Mouse (Mus musculus) limb, embryonic 11.5 days (tissue): Measurements from ENCODE around the gene Chac1. TPM values are rescaled to one million over a fixed set of nuclear protein-coding genes. Genes with fewer than 3 reads are reported as not detected.

Experiments
- ATAC-seq: fragments of 200-750 bp; cut with Nextera tagmentation; 2 replicates; pipeline ENCODE4 v1.8.0; 2017; ENCODE audit warnings: low read depth; ENCODE audit not compliant: insufficient number of reproducible peaks, low FRiP score, low TSS enrichment
- DNase-seq: peaks from one replicate; pipeline ENCODE4 v3.0.0-alpha.2; 2015; ENCODE audit warnings: low spot score
- H3K27ac ChIP-seq: fragments of 300-500 bp; sonication (generic); replicated peaks from 2 replicates; pipeline ENCODE4 v1.5.1; 2014; ENCODE audit warnings: low read depth, mild to moderate bottlenecking, low read length
- H3K27me3 ChIP-seq: fragments of 300-500 bp; sonication (generic); 2 replicates; pipeline ENCODE4 v1.6.1; 2014; ENCODE audit warnings: mild to moderate bottlenecking, low read length, mixed read lengths; ENCODE audit not compliant: control insufficient read depth, insufficient read depth
- H3K36me3 ChIP-seq: fragments of 300-500 bp; sonication (generic); 2 replicates; pipeline ENCODE4 v1.6.1; 2014; ENCODE audit warnings: mild to moderate bottlenecking, low read length, moderate library complexity, mixed read lengths; ENCODE audit not compliant: control insufficient read depth, insufficient read depth
- H3K4me1 ChIP-seq: fragments of 300-500 bp; sonication (generic); 2 replicates; pipeline ENCODE4 v1.6.1; 2014; ENCODE audit warnings: low read length, mixed read lengths; ENCODE audit not compliant: control insufficient read depth, insufficient read depth
- H3K4me2 ChIP-seq: fragments of 300-500 bp; sonication (generic); 2 replicates; pipeline ENCODE4 v1.6.1; 2014; ENCODE audit warnings: low read depth, mild to moderate bottlenecking, moderate library complexity; ENCODE audit not compliant: severe bottlenecking
- H3K4me3 ChIP-seq: fragments of 300-500 bp; sonication (generic); 2 replicates; pipeline ENCODE4 v1.5.1; 2014; ENCODE audit warnings: low read depth, low read length
- H3K9ac ChIP-seq: fragments of 300-500 bp; sonication (generic); 2 replicates; pipeline ENCODE4 v1.6.1; 2014; ENCODE audit warnings: mild to moderate bottlenecking, low read length
- H3K9me3 ChIP-seq: fragments of 300-500 bp; sonication (generic); 2 replicates; pipeline ENCODE4 v1.6.1; 2016; ENCODE audit warnings: low read length; ENCODE audit not compliant: control insufficient read depth
- WGBS: fragments of 180-500 bp; shearing (Covaris S2); extraction: QIAGEN DNeasy Blood & Tissue Kit; methylation state at CpG from one replicate; pipeline ENCODE4 v1.1.7; 2014; 5-methylcytosine and 5-hydroxymethylcytosine counted together
- polyA plus RNA-seq: library from polyadenylated mRNA; unstranded; fragments of >200 nt; fragmentation: Nextera tagmentation; extraction: Ambion mirVana; gene quantifications from 2 replicates; pipeline ENCODE4 v1.2.1, GENCODE M21; 2014

Chac1 gene
- polyA plus RNA-seq, 1 experiment from 2014 or later: 0.69 TPM

- H3K9ac ChIP-seq: no peak overlapping the region
- H3K27me3 ChIP-seq: peaks cover 20% of the 10 kb centered on the region
- H3K4me1 ChIP-seq: no peaks in the 10 kb centered on the region
- DNase-seq: no peak
- no peak overlapping the region for H3K4me3 ChIP-seq
- no peaks in the 10 kb centered on the region for H3K36me3 ChIP-seq
- H3K27ac ChIP-seq: no peak overlapping the region
- ATAC-seq: no peak
- 69% methylated on average over 7 of the region's 7 CpGs for WGBS
- H3K4me2 ChIP-seq: no peak overlapping the region
- H3K9me3 ChIP-seq: no peaks in the 10 kb centered on the region
Observed at GRCm38 (mm10) chr2:119334964-119335525, 16.0 kb upstream of the Chac1 start.

GRCm38 (mm10) chr2:119335535-119335934 lies 15.5 kb upstream of the Chac1 start:
- H3K9ac ChIP-seq: no peak overlapping the region
- no peak overlapping the region for H3K4me3 ChIP-seq
- peaks cover 16% of the 10 kb centered on the region for H3K27me3 ChIP-seq
- no peak overlapping the region for H3K27ac ChIP-seq
- H3K36me3 ChIP-seq: no peaks in the 10 kb centered on the region
- no peaks in the 10 kb centered on the region for H3K9me3 ChIP-seq
- no peak overlapping the region for H3K4me2 ChIP-seq
- ATAC-seq: no peak
- DNase-seq: no peak
- H3K4me1 ChIP-seq: no peaks in the 10 kb centered on the region
- 91% methylated on average over 1 of the region's 1 CpGs for WGBS

- no peaks in the 10 kb centered on the region for H3K9me3 ChIP-seq
- H3K27ac ChIP-seq: no peak overlapping the region
- H3K4me1 ChIP-seq: no peaks in the 10 kb centered on the region
- no peaks in the 10 kb centered on the region for H3K36me3 ChIP-seq
- DNase-seq (no peak), ATAC-seq (no peak)
- no peak overlapping the region for H3K4me3 ChIP-seq
- H3K4me2 ChIP-seq: no peak overlapping the region
- WGBS: 72% methylated on average over 2 of the region's 2 CpGs
- peaks cover 13% of the 10 kb centered on the region for H3K27me3 ChIP-seq
- no peak overlapping the region for H3K9ac ChIP-seq
Observed at GRCm38 (mm10) chr2:119336002-119336401, 15.0 kb upstream of the Chac1 start.

GRCm38 (mm10) chr2:119336470-119336869 lies 14.6 kb upstream of the Chac1 start:
- ATAC-seq (no peak), DNase-seq (no peak)
- no peak overlapping the region for H3K27ac ChIP-seq
- no peaks in the 10 kb centered on the region for H3K36me3 ChIP-seq
- no peaks in the 10 kb centered on the region for H3K9me3 ChIP-seq
- H3K4me1 ChIP-seq: no peaks in the 10 kb centered on the region
- H3K27me3 ChIP-seq: peaks cover 10% of the 10 kb centered on the region
- 64% methylated on average over 10 of the region's 10 CpGs for WGBS
- H3K9ac ChIP-seq: no peak overlapping the region
- H3K4me3 ChIP-seq: no peak overlapping the region
- H3K4me2 ChIP-seq: no peak overlapping the region

DNA sequence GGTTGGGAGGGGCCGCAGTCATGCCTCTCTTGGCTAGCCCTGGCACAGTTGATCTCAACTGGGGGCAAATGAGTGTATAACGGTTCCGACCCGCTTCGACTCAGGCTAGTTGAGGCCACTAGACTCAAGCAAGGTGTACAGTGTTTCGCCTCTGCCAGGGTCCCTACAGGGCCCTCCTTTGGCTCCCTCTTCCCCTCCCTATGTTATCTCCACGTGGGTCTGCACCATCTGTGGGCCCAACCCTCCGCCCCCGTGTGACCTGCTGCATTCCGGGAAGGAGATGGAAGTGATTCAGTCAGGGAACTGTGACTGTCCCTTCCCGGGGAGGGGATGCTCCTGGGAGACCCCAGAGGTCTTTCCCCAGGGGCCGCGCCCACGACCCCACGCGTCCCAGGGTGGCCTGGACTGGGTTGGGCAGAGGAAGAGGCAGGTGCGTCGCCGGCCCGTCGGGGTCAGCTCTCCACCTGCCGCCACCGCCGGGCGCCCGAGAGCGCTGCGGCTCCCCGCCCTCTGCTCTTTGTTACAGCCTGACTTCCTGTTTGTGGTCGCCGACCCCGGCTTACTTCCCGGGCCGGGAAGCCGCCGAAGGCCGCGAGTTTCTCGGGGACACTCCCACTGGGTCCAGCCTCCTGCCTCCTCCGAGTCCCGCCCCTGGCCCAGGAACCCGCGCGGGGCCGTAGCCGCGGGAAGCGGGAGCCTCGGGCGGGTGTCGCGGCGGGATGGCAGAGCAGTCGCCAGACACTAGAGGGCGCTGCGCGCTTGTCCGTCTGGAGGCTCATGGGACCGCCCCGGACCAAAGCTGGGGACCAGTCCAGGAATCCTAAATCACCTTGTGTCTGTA lies 13.4 kb upstream of the Chac1 start:
- peak overlapping the region; percentile 55 for H3K9ac ChIP-seq
- 8% methylated on average over 59 of the region's 60 CpGs for WGBS
- H3K4me1 ChIP-seq: no peaks in the 10 kb centered on the region
- no peak overlapping the region for H3K27ac ChIP-seq
- H3K9me3 ChIP-seq: no peaks in the 10 kb centered on the region
- ATAC-seq (peak; percentile 81), DNase-seq (peak; percentile 92)
- H3K4me3 ChIP-seq: peak overlapping the region; percentile 36
- H3K27me3 ChIP-seq: peaks cover under 1% of the 10 kb centered on the region; the same call in 1 of the 2 replicates
- peak overlapping the region; percentile 68 for H3K4me2 ChIP-seq
- H3K36me3 ChIP-seq: no peaks in the 10 kb centered on the region

DNA sequence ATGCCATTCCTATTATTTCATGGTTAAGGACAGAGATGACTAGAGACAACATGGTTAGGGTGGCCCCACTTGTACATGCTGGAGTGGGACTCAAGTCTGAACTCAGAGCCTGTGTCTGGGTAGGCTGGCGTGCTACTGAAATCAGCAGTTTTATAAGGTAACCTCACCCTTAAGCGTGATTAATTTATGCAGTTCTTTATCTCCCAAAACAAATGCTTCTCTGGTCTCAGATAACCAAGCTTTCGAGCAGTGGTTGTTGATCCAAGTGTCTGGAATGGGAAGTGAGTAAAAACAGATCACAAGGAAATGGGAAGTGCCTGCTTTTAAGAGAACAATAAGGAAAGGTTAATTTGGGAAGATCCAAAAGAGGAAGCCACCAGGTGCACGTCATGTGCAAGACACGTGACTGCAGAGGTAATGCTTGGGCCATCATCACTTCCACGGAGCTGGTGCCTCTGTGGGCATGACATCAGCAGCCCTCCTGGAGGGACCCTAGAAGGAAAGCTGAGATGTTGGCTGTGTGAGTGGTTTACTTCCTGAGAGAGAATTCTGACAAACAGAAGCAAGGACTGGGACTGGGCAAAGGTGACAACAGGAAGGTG lies 6.4 kb upstream of the Chac1 start:
- DNase-seq (no peak), ATAC-seq (no peak)
- no peaks in the 10 kb centered on the region for H3K9me3 ChIP-seq
- no peaks in the 10 kb centered on the region for H3K36me3 ChIP-seq
- 46% methylated on average over 6 of the region's 6 CpGs for WGBS
- H3K4me2 ChIP-seq: no peak overlapping the region
- no peak overlapping the region for H3K27ac ChIP-seq
- H3K4me1 ChIP-seq: no peaks in the 10 kb centered on the region
- H3K4me3 ChIP-seq: no peak overlapping the region
- H3K27me3 ChIP-seq: no peaks in the 10 kb centered on the region
- H3K9ac ChIP-seq: no peak overlapping the region

DNA sequence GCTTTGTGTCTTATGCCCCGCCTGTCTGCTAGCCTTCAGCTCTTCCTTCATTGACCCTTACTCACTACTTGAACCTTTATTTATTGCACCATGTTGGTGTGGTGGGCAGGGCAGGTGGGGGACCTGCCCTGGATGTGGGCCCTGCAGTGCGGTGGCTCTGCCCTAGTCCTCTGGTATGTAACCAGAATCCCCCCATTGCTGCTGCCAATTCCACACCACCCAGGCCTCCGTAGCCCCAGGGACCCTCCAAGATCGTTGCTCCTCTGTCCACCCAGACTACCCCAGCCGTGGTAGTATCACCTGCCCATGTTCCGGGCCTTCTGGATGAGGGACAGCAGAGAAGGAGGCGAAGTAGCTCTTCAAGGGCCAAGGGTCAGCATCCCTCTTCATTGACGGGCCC lies 2.7 kb downstream of the Chac1 start:
- WGBS: 81% methylated on average over 8 of the region's 8 CpGs
- Histone ChIP-seq H3K27me3 (peaks cover 12% of the 10 kb centered on the region), H3K4me3 (no peak overlapping the region), H3K27ac (no peak overlapping the region), H3K36me3 (no peaks in the 10 kb centered on the region), H3K9me3 (no peaks in the 10 kb centered on the region; the same call in 1 of the 2 replicates), H3K9ac (no peak overlapping the region), H3K4me1 (peaks cover 4% of the 10 kb centered on the region), H3K4me2 (no peak overlapping the region)
- ATAC-seq (no peak), DNase-seq (no peak)

GRCm38 (mm10) chr2:119355089-119355488 lies 4.1 kb downstream of the Chac1 start:
- DNase-seq (no peak), ATAC-seq (no peak)
- Histone ChIP-seq H3K9me3 (no peaks in the 10 kb centered on the region; the same call in 1 of the 2 replicates), H3K36me3 (no peaks in the 10 kb centered on the region), H3K27me3 (peaks cover 11% of the 10 kb centered on the region), H3K9ac (no peak overlapping the region), H3K4me3 (no peak overlapping the region), H3K4me2 (no peak overlapping the region), H3K4me1 (peaks cover 4% of the 10 kb centered on the region), H3K27ac (no peak overlapping the region)
- 73% methylated on average over 3 of the region's 3 CpGs for WGBS
